Mouse (Mus musculus) forebrain, embryonic 12.5 days (tissue): ENCODE measurements around the gene Smad6. TPM values are rescaled to one million over a fixed set of nuclear protein-coding genes. Genes with fewer than 3 reads are reported as not detected.

ENCODE experiments used
- ATAC-seq: fragments of 200-750 bp; cut with Nextera tagmentation; 2 replicates; pipeline ENCODE4 v1.8.0; 2017; ENCODE audit warnings: moderate TSS enrichment; ENCODE audit not compliant: low FRiP score
- H3K27ac ChIP-seq: fragments of 300-500 bp; sonication (generic); 2 replicates; pipeline ENCODE4 v1.5.1; 2016; ENCODE audit warnings: mild to moderate bottlenecking
- H3K27me3 ChIP-seq: fragments of 300-500 bp; sonication (generic); 2 replicates; pipeline ENCODE4 v1.6.1; 2016; ENCODE audit warnings: mild to moderate bottlenecking
- H3K36me3 ChIP-seq: fragments of 300-500 bp; sonication (generic); replicated peaks from 2 replicates; pipeline ENCODE4 v1.6.1; 2016; ENCODE audit warnings: mild to moderate bottlenecking
- H3K4me1 ChIP-seq: fragments of 300-500 bp; sonication (generic); 2 replicates; pipeline ENCODE4 v1.6.1; 2016
- H3K4me2 ChIP-seq: fragments of 300-500 bp; sonication (generic); 2 replicates; pipeline ENCODE4 v1.6.1; 2016; ENCODE audit warnings: mild to moderate bottlenecking, moderate library complexity
- H3K4me3 ChIP-seq: fragments of 300-500 bp; sonication (generic); replicated peaks from 2 replicates; pipeline ENCODE4 v1.5.1; 2016; ENCODE audit warnings: mild to moderate bottlenecking
- H3K9ac ChIP-seq: fragments of 300-500 bp; sonication (generic); 2 replicates; pipeline ENCODE4 v1.6.1; 2016; ENCODE audit warnings: mild to moderate bottlenecking
- H3K9me3 ChIP-seq: fragments of 300-500 bp; sonication (generic); 2 replicates; pipeline ENCODE4 v1.6.1; 2016
- WGBS: fragments of 180-500 bp; shearing (Covaris S2); methylation state at CpG from one replicate; pipeline ENCODE4 v1.1.7; 2016; 5-methylcytosine and 5-hydroxymethylcytosine counted together
- polyA plus RNA-seq: library from polyadenylated mRNA; unstranded; fragments of >200 nt; fragmentation: Nextera tagmentation; extraction: Ambion mirVana; gene quantifications from 2 replicates; pipeline ENCODE4 v1.2.1, GENCODE M21; 2016

Gene Smad6
- polyA plus RNA-seq, 1 experiment from 2014 or later = 6.5 TPM

DNA sequence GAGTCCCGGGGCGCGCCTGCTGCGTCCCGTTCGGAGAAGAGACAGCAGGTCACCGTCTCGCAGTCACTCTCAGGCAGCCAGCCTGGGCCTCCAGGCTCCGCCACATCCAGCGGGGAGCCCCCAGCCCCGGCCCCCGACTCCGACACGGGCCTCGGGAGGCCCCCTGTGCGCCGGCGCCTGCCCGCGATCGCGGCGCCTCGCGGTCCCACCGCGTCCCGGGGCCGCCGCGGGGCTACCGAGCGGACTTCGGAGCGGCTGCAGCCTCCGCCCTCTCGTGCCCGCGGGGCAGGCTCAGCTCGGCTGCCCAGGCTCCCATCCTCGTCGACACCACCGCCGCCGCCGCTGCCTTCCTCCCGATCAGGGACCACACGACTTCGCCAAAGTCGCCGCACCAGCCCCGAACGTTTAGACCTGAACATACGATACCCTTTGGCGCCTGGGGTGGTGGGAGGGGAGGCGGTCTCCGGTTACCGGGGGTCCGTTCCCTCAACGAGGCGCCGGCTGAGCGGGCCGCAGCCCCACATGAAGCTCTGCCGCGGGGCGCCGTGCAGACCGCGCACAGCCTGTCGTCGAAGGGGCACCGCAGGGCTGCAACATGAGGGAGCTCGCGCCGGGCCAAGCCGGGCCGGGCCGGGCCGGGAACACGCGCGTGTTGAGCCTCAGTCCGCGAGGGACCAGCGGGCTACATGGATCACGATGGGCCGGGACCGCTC lies 1.1 kb downstream of the Smad6 start:
- H3K36me3 ChIP-seq = no peaks in the 10 kb centered on the region
- WGBS = under 1% methylated on average over 88 of the region's 89 CpGs
- H3K4me2 ChIP-seq = peak overlapping the region; percentile 86
- H3K27ac ChIP-seq = peak overlapping the region; percentile 91
- peak overlapping the region; percentile 88 for H3K9ac ChIP-seq
- H3K4me3 ChIP-seq = peak overlapping the region; percentile 64
- ATAC-seq = no peak
- H3K27me3 ChIP-seq = peaks cover 68% of the 10 kb centered on the region
- H3K4me1 ChIP-seq = peaks cover 73% of the 10 kb centered on the region
- no peaks in the 10 kb centered on the region for H3K9me3 ChIP-seq

GRCm38 (mm10) chr9:64020171-64020605 lies 1.7 kb downstream of the Smad6 start:
- H3K36me3 ChIP-seq = no peaks in the 10 kb centered on the region
- peak overlapping the region; percentile 91 for H3K27ac ChIP-seq
- WGBS = under 1% methylated on average over 50 of the region's 50 CpGs
- peaks cover 75% of the 10 kb centered on the region for H3K4me1 ChIP-seq
- H3K9me3 ChIP-seq = no peaks in the 10 kb centered on the region
- H3K4me2 ChIP-seq = peak overlapping the region; percentile 86
- peaks cover 68% of the 10 kb centered on the region for H3K27me3 ChIP-seq
- H3K9ac ChIP-seq = peak overlapping the region; percentile 88
- H3K4me3 ChIP-seq = peak overlapping the region; percentile 64
- ATAC-seq = no peak

GRCm38 (mm10) chr9:64019036-64019886 lies 2.6 kb downstream of the Smad6 start:
- no peak for ATAC-seq
- Histone ChIP-seq H3K4me2 (peak overlapping the region; percentile 86), H3K27me3 (peaks cover 61% of the 10 kb centered on the region), H3K9ac (peak overlapping the region; percentile 88), H3K9me3 (no peaks in the 10 kb centered on the region), H3K4me3 (peak overlapping the region; percentile 64), H3K36me3 (no peaks in the 10 kb centered on the region), H3K27ac (peak overlapping the region; percentile 31; the same call in 1 of the 2 replicates), H3K4me1 (peaks cover 78% of the 10 kb centered on the region)
- 3% methylated on average over 10 of the region's 10 CpGs for WGBS

DNA sequence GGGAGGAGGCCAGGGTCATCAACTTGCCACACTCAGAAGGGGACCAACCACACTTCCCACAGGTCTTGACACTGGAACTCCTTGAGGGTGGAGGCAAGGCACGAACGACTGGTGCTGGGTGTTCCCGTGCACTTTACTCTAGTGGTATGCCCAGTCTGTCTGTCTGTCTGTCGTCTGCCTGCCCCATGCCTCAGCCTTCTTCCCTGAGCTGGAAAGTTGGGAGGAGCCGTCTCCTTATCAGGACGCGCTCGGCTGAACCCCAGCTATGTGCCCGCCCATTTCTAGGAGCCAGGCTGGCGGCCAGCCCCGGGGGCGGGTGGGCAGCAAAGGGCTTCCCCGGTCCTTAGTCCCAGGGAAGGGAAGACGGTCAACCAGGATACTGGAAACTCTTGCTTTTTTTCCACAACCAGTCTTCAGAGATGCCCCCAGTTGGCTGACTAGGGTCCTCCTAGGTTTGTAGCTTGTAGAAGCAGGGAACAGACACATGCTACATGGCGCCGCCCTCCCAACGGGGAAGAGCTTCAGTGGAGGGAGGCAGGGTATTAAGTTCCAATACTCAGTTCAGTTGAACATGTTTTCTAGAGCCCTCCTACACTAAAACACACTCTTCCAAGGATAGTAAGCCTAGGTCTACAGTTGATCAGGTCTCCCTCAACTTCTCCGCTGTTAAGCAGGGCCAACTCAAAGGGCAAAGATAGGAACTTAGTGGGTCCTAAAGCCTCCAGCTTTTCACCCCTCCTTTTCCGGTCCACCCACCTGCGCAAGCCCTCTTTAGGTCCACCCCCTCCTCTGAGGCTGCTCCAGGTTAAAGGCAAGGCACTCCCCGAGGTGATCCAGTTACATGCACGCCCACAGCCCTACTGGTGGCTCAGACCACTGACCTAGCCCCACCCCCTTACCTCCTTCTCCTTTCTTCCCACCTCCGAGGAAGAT lies 3.7 kb downstream of the Smad6 start:
- H3K27me3 ChIP-seq = peaks cover 53% of the 10 kb centered on the region
- peak overlapping the region; percentile 70 for H3K27ac ChIP-seq
- peak overlapping the region; percentile 64 for H3K4me3 ChIP-seq
- peak overlapping the region; percentile 86 for H3K4me2 ChIP-seq
- H3K9me3 ChIP-seq = no peaks in the 10 kb centered on the region
- peaks cover 74% of the 10 kb centered on the region for H3K4me1 ChIP-seq
- no peaks in the 10 kb centered on the region for H3K36me3 ChIP-seq
- no peak; the same call in 1 of the 2 replicates for ATAC-seq
- H3K9ac ChIP-seq = peak overlapping the region; percentile 33; the same call in 1 of the 2 replicates
- under 1% methylated on average over 23 of the region's 23 CpGs for WGBS

DNA sequence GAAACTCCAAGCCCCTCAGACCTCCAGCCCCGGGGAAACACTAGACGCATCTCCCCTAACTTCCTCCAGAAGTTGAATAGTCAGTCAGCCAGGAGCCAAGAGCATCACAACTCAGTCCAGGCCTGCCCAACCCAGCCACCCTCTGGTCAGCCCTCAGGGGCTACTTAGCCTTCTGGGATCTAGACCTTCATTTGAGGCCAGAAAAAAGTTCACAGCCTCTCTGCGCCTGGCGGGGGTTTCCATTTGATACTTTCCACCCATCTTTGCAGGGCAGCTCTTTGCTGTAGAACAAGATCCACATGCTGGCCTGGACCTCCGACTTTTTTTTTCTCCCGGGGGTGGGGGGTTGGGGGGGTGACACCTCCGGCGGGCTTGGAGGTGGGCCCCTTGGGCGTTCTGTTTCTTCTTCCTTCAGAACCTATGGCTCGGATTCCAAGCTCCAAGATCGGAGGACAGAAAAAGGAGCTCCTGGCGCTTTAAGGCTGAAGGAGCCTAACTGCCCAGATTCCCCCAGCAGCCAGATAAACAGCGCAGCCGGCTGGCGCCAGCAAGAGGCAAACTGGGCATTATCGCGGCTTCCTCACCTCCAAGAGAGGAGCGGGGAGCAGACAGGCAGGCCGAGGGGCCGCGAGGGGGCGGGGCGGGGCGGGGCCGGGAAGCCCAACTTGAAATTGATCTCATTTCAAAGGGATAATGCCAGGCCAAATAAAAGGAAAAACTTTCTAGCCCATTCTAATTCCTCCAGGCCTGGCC lies 5.0 kb downstream of the Smad6 start:
- Histone ChIP-seq H3K4me2 (peak overlapping the region; percentile 86), H3K9ac (peak overlapping the region; percentile 38; the same call in 1 of the 2 replicates), H3K4me1 (peaks cover 64% of the 10 kb centered on the region), H3K36me3 (peaks cover 11% of the 10 kb centered on the region), H3K9me3 (no peaks in the 10 kb centered on the region), H3K4me3 (peak overlapping the region; percentile 64), H3K27ac (peak overlapping the region; percentile 70), H3K27me3 (peaks cover 49% of the 10 kb centered on the region)
- ATAC-seq = no peak
- WGBS = 2% methylated on average over 25 of the region's 25 CpGs

GRCm38 (mm10) chr9:64016092-64016491 lies 5.8 kb downstream of the Smad6 start:
- 0 out of 2 replicates have a peak overlapping the region, but pooled peaks have one; percentile 86 for H3K4me2 ChIP-seq
- no peak overlapping the region for H3K4me3 ChIP-seq

DNA sequence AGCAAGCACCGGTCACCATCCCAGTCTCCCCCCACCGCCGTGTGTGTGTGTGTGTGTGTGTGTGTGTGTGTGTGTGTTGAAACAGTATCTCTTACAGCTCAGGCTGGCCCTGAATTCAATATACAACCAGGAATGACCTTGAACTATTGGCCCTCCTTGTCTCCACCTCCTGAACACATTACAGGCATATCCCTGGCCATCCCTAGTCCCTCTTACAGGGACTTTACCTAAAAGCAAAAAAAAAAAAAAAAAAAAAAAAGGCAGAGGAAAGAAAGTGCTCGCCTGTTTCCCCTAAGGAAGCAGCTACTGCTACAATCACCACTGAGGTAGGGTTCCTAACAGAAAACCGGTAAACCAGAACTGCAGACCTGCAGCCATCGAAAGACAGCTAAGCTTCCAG lies 7.1 kb downstream of the Smad6 start:
- peaks cover 44% of the 10 kb centered on the region for H3K4me1 ChIP-seq
- WGBS = 61% methylated on average over 6 of the region's 6 CpGs

More at GRCm38 (mm10) chr9:64016092-64016491, 5.8 kb downstream of the Smad6 start:
- Histone ChIP-seq H3K9me3 (0 out of 2 replicates have a peak, but pooled peaks cover 5% of the 10 kb centered on the region), H3K36me3 (peaks cover 17% of the 10 kb centered on the region), H3K27me3 (peaks cover 45% of the 10 kb centered on the region), H3K27ac (no peak overlapping the region), H3K4me1 (peaks cover 57% of the 10 kb centered on the region), H3K9ac (no peak overlapping the region)
- WGBS = 41% methylated on average over 7 of the region's 7 CpGs
- no peak for ATAC-seq

GRCm38 (mm10) chr9:64011356-64011755 lies 10.5 kb downstream of the Smad6 start:
- H3K36me3 ChIP-seq = peaks cover 17% of the 10 kb centered on the region
- H3K9ac ChIP-seq = no peak overlapping the region
- H3K27me3 ChIP-seq = peaks cover 5% of the 10 kb centered on the region
- ATAC-seq = no peak
- H3K4me3 ChIP-seq = no peak overlapping the region
- no peak overlapping the region for H3K27ac ChIP-seq
- 0 out of 2 replicates have a peak, but pooled peaks cover 5% of the 10 kb centered on the region for H3K9me3 ChIP-seq
- 96% methylated on average over 1 of the region's 1 CpGs for WGBS
- H3K4me1 ChIP-seq = peaks cover 10% of the 10 kb centered on the region; the same call in 1 of the 2 replicates
- no peak overlapping the region for H3K4me2 ChIP-seq

More for the DNA sequence above, 7.1 kb downstream of the Smad6 start:
- peaks cover 34% of the 10 kb centered on the region for H3K27me3 ChIP-seq
- no peak overlapping the region for H3K27ac ChIP-seq
- peaks cover 17% of the 10 kb centered on the region for H3K36me3 ChIP-seq
- no peak for ATAC-seq
- H3K4me2 ChIP-seq = no peak overlapping the region
- H3K4me3 ChIP-seq = no peak overlapping the region
- H3K9ac ChIP-seq = no peak overlapping the region
- H3K9me3 ChIP-seq = 0 out of 2 replicates have a peak, but pooled peaks cover 5% of the 10 kb centered on the region

- no peaks in the 10 kb centered on the region for H3K9me3 ChIP-seq
- no peak overlapping the region for H3K4me2 ChIP-seq
- H3K4me1 ChIP-seq = peaks cover 24% of the 10 kb centered on the region
- no peak overlapping the region for H3K27ac ChIP-seq
- H3K36me3 ChIP-seq = no peaks in the 10 kb centered on the region; the same call in none of the 2 replicates
- no peak overlapping the region for H3K9ac ChIP-seq
- no peak overlapping the region for H3K4me3 ChIP-seq
- no peak for ATAC-seq
- no peaks in the 10 kb centered on the region for H3K27me3 ChIP-seq
- 77% methylated on average over 7 of the region's 7 CpGs for WGBS
These were observed 18.9 kb downstream of the Smad6 start for GRCm38 (mm10) chr9:64002981-64003380.

- Histone ChIP-seq H3K27me3 (no peaks in the 10 kb centered on the region), H3K4me1 (peaks cover 31% of the 10 kb centered on the region), H3K4me3 (no peak overlapping the region), H3K4me2 (no peak overlapping the region), H3K9me3 (no peaks in the 10 kb centered on the region), H3K9ac (no peak overlapping the region), H3K27ac (no peak overlapping the region), H3K36me3 (no peaks in the 10 kb centered on the region; the same call in 1 of the 2 replicates)
- 72% methylated on average over 7 of the region's 7 CpGs for whole genome bisulfite sequencing
- no peak for ATAC-seq
These were observed 20.8 kb downstream of the Smad6 start for GRCm38 (mm10) chr9:64001081-64001480.

DNA sequence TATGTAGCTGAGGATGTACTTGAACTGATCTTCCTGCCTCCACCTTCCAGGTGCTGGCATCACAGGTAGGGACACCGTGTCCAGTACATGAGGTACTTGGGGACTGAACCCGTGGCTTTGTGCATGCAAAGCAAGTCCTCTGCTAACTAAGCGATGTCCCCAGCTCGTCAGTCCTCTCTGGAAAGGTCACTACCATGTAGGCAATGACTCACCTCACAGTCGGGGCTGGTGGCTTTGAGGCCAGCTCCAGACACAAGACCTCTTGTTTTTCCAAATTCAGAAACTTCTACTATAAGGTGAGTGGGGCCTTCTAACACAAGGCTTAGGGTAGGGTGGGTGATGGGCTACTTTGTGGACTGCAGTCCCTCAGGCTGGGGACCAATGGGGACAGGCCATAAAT lies 21.8 kb downstream of the Smad6 start:
- no peak overlapping the region for H3K4me2 ChIP-seq
- H3K4me3 ChIP-seq = no peak overlapping the region
- H3K27ac ChIP-seq = no peak overlapping the region
- 91% methylated on average over 5 of the region's 5 CpGs for WGBS
- H3K9me3 ChIP-seq = no peaks in the 10 kb centered on the region
- peaks cover 31% of the 10 kb centered on the region for H3K4me1 ChIP-seq
- no peak overlapping the region for H3K9ac ChIP-seq
- ATAC-seq = no peak
- no peaks in the 10 kb centered on the region for H3K27me3 ChIP-seq
- no peaks in the 10 kb centered on the region; the same call in 1 of the 2 replicates for H3K36me3 ChIP-seq
